Mouse (Mus musculus) heart, embryonic 14.5 days (tissue): ENCODE measurements around the gene Gm12666. TPM values are rescaled to one million over a fixed set of nuclear protein-coding genes. Genes with fewer than 3 reads are reported as not detected.
"Not testable (repeated sequence)": the region's sequence is repeated elsewhere in the genome, so short reads cannot be mapped to it uniquely, and the experiment has no call there.

Source experiments
- ATAC-seq: fragments of 200-750 bp; cut with Nextera tagmentation; 2 replicates; pipeline ENCODE4 v1.8.0; 2017; ENCODE audit warnings: low read depth, moderate TSS enrichment; ENCODE audit not compliant: insufficient number of reproducible peaks, insufficient read depth, low FRiP score
- H3K27ac ChIP-seq, 2 experiments: fragments of 200-500 bp in 1 of 2; fragments of 300-500 bp in 1 of 2; sonication (generic) in 1 of 2; replicated peaks in 1 of 2; 2 replicates each; pipeline ENCODE4 v1.5.1; 2012 to 2014; ENCODE audit warnings: low read depth in 2 of 2, low read length in 2 of 2, control low read depth in 1 of 2, mild to moderate bottlenecking in 1 of 2, mixed read lengths in 1 of 2; ENCODE audit not compliant: control insufficient read depth in 1 of 2, insufficient read depth in 1 of 2
- H3K27me3 ChIP-seq: fragments of 300-500 bp; sonication (generic); 2 replicates; pipeline ENCODE4 v1.6.1; 2014; ENCODE audit warnings: mild to moderate bottlenecking, low read length, control low read depth; ENCODE audit not compliant: control insufficient read depth, insufficient read depth
- H3K36me3 ChIP-seq: fragments of 300-500 bp; sonication (generic); 2 replicates; pipeline ENCODE4 v1.6.1; 2014; ENCODE audit warnings: mild to moderate bottlenecking, control low read depth, low read length, mixed read lengths; ENCODE audit not compliant: control insufficient read depth, insufficient read depth
- H3K4me1 ChIP-seq, 2 experiments: fragments of 200-500 bp in 1 of 2; fragments of 300-500 bp in 1 of 2; sonication (generic) in 1 of 2; 2 replicates each; pipeline ENCODE4 v1.6.1; 2012 to 2014; ENCODE audit warnings: low read length in 2 of 2, control low read depth in 1 of 2, mixed read lengths in 1 of 2; ENCODE audit not compliant: control insufficient read depth in 2 of 2, insufficient read depth in 2 of 2
- H3K4me2 ChIP-seq: fragments of 300-500 bp; sonication (generic); 2 replicates; pipeline ENCODE4 v1.6.1; 2014; ENCODE audit warnings: mild to moderate bottlenecking, low read length
- H3K4me3 ChIP-seq, 2 experiments: fragments of 200-500 bp in 1 of 2; fragments of 300-500 bp in 1 of 2; sonication (generic) in 1 of 2; 2 replicates each; pipeline ENCODE4 v1.5.1; 2012 to 2014; ENCODE audit warnings: low read length in 2 of 2, mild to moderate bottlenecking in 2 of 2, control low read depth in 1 of 2, low read depth in 1 of 2, moderate library complexity in 1 of 2; ENCODE audit not compliant: control insufficient read depth in 1 of 2, insufficient read depth in 1 of 2
- H3K9ac ChIP-seq: fragments of 300-500 bp; sonication (generic); 2 replicates; pipeline ENCODE4 v1.6.1; 2014; ENCODE audit warnings: mild to moderate bottlenecking, low read length
- H3K9me3 ChIP-seq: fragments of 300-500 bp; sonication (generic); 2 replicates; pipeline ENCODE4 v1.6.1; 2016; ENCODE audit warnings: low read length, control low read depth; ENCODE audit not compliant: control insufficient read depth
- WGBS: fragments of 180-500 bp; shearing (Covaris S2); extraction: QIAGEN DNeasy Blood & Tissue Kit; methylation state at CpG from one replicate; pipeline ENCODE4 v1.1.7; 2014; 5-methylcytosine and 5-hydroxymethylcytosine counted together
- polyA plus RNA-seq: library from polyadenylated mRNA; unstranded; fragments of >200 nt; fragmentation: Nextera tagmentation; extraction: Ambion mirVana; gene quantifications from 2 replicates; pipeline ENCODE4 v1.2.1, GENCODE M21; 2014

Gm12666 gene
- not detected in 2 replicates for polyA plus RNA-seq

DNA sequence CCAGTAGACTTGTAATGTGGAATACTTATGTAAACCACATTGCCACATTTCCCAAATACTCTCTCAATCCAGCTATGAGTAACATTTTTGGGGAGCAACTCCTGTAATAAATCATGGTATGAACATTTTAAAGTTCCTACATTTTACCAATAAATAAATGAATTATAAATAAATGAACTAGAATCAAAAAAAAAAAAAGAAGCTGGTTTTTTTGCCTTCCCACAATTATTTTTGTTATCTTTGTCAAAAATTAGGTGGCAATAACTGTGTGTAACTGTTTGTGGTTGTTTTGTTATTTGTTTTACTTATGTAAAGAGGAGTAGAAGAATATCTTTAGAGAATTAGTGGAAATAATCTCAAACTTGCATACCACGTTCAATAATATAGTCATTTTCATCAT, at the start of gene Gm12666:
Gene Gm12666, minus strand, starts transcription at position 101 of the 400 bp plus-strand sequence.
- not testable (repeated sequence) for H3K9ac ChIP-seq, H3K27ac ChIP-seq, ATAC-seq, H3K4me1 ChIP-seq, H3K4me2 ChIP-seq, H3K36me3 ChIP-seq, H3K4me3 ChIP-seq, H3K9me3 ChIP-seq, H3K27me3 ChIP-seq
- 80% methylated on average over 1 of the region's 1 CpGs for WGBS

DNA sequence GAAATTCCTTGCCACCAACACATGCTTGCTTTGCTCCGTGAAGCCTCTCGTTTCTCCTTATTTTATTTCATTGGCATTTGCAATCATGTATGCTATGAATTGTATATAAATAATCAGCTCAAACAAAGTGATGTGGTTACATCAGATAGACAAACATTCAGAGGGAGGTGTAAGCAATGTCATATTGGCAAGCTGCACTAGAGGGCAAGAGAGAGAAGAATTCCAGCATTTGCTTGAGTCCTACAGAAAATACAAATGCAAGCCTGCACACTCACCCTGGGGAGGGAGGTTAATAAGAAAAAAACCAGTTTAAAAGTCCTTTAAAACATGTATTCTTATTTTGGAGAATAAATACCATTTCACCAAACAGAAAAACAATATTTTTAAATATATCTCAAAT, 34.8 kb upstream of the Gm12666 start:
- H3K9ac ChIP-seq, result no peak overlapping the region
- H3K4me2 ChIP-seq, result no peak overlapping the region
- WGBS, result 86% methylated on average over 2 of the region's 2 CpGs
- no peaks in the 10 kb centered on the region for H3K9me3 ChIP-seq
- H3K4me1 ChIP-seq, result no peaks in the 10 kb centered on the region
- H3K4me3 ChIP-seq, result no peak overlapping the region
- no peak for ATAC-seq
- H3K36me3 ChIP-seq, result no peaks in the 10 kb centered on the region
- no peak overlapping the region for H3K27ac ChIP-seq
- no peaks in the 10 kb centered on the region for H3K27me3 ChIP-seq

DNA sequence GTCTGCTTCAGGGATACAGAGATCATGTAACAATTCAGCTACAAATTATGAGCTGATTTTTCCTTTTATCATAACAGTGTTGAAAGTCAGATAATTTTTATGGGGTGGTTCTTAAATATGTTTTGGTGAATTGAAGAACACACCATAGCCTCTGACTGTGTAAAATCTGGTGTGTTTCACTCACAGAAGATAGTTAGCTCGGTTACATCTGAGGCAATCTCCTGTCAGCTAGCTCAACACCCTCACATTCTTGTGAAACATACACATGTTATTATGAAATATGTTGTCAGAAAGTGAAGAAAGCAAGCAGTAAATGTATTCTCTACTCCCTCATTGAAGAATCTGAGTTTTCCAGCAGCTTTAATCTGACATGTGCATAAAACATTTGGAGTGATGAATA, 24.7 kb upstream of the Gm12666 start:
- Histone ChIP-seq H3K9me3 (no peaks in the 10 kb centered on the region), H3K4me3 (no peak overlapping the region), H3K27ac (no peak overlapping the region), H3K4me1 (no peaks in the 10 kb centered on the region), H3K36me3 (no peaks in the 10 kb centered on the region), H3K9ac (no peak overlapping the region), H3K4me2 (no peak overlapping the region), H3K27me3 (no peaks in the 10 kb centered on the region)
- ATAC-seq, result no peak
- 54% methylated on average over 1 of the region's 1 CpGs for WGBS

DNA sequence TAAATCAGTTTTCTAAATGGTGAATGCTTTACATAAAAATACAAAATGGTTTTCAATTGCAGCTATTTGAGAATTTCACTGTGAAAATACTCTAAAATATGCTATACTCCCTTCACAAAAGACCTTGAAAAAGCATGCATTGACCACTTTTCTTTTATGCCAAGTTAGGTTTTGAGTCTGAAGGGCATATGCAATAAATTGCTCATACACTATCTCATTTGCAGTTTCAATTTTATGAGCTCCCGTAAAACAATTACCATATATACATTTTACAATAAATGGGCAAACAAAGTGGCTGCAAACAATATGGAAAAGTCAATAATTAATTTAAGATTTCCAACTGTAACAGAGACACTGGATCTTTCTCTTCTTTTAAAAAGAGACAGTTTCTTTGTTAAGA, 38.9 kb downstream of the Gm12666 start:
- H3K4me3 ChIP-seq, result no peak overlapping the region
- H3K9me3 ChIP-seq, result no peaks in the 10 kb centered on the region
- no peak overlapping the region for H3K9ac ChIP-seq
- no peaks in the 10 kb centered on the region for H3K4me1 ChIP-seq
- no peak for ATAC-seq
- H3K4me2 ChIP-seq, result no peak overlapping the region
- 89% methylated on average over 1 of the region's 1 CpGs for WGBS
- no peaks in the 10 kb centered on the region for H3K27me3 ChIP-seq
- H3K36me3 ChIP-seq, result no peaks in the 10 kb centered on the region
- H3K27ac ChIP-seq, result no peak overlapping the region

DNA sequence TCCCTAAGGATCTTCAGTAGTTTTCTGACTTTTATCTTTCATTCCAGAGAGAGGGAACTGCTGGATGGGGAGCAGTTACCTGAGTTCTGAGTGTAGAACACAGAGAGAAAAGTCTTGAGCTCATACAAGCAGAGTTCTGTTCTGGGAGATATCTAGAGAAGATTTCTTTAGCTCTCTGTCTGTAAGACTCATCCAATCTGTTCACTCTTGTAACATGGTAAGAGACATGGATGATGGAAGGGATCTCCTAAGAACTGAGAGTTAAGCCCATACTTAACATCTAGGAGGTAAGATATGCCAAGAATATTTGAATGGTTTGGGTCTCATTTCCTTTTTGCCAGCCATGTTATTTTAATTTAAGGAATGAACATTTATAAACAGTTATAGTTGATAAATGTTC, 44.4 kb downstream of the Gm12666 start, which contains the start of gene Izumo3:
Gene Izumo3, minus strand, starts transcription at position 101 of the 400 bp plus-strand sequence.
- H3K27ac ChIP-seq, result no peak within 1 kb of the TSS
- no peaks in the 10 kb centered on the region for H3K9me3 ChIP-seq
- no peaks in the 10 kb centered on the region for H3K4me1 ChIP-seq
- H3K36me3 ChIP-seq, result no peaks in the 10 kb centered on the region
- ATAC-seq, result no peak
- no peak within 1 kb of the TSS for H3K9ac ChIP-seq
- no peak within 1 kb of the TSS for H3K4me2 ChIP-seq
- H3K4me3 ChIP-seq, result no peak within 1 kb of the TSS
- H3K27me3 ChIP-seq, result no peaks in the 10 kb centered on the region

Other genes starting within 250 kb of the Gm12666 start
- not detected in 2 replicates for gene Izumo3, start 44.5 kb downstream of the Gm12666 start, polyA plus RNA-seq